Mouse (Mus musculus) embryonic facial prominence, embryonic 10.5 days (tissue): ENCODE measurements around the gene Rhobtb3. TPM values are rescaled to one million over a fixed set of nuclear protein-coding genes. Genes with fewer than 3 reads are reported as not detected.
"Not testable (repeated sequence)": the region's sequence is repeated elsewhere in the genome, so short reads cannot be mapped to it uniquely, and the experiment has no call there.

Source experiments
- DNase-seq: peaks from one replicate; pipeline ENCODE4 v3.0.0-alpha.2; 2017; ENCODE audit warnings: low spot score
- H3K27ac ChIP-seq: fragments of 300-500 bp; sonication (generic); replicated peaks from 2 replicates; pipeline ENCODE4 v1.5.1; 2016; ENCODE audit warnings: mild to moderate bottlenecking
- H3K27me3 ChIP-seq: fragments of 300-500 bp; sonication (generic); replicated peaks from 2 replicates; pipeline ENCODE4 v1.6.1; 2016; ENCODE audit warnings: low read depth, mild to moderate bottlenecking; ENCODE audit not compliant: poor library complexity, severe bottlenecking
- H3K36me3 ChIP-seq: fragments of 300-500 bp; sonication (generic); replicated peaks from 2 replicates; pipeline ENCODE4 v1.6.1; 2016; ENCODE audit warnings: mild to moderate bottlenecking, moderate library complexity
- H3K4me1 ChIP-seq: fragments of 300-500 bp; sonication (generic); 2 replicates; pipeline ENCODE4 v1.6.1; 2016
- H3K4me3 ChIP-seq: fragments of 300-500 bp; sonication (generic); 2 replicates; pipeline ENCODE4 v1.5.1; 2016; ENCODE audit warnings: mild to moderate bottlenecking, moderate library complexity
- H3K9me3 ChIP-seq: fragments of 300-500 bp; sonication (generic); 2 replicates; pipeline ENCODE4 v1.6.1; 2016; ENCODE audit warnings: mild to moderate bottlenecking
- WGBS: fragments of 180-500 bp; shearing (Covaris S2); methylation state at CpG from one replicate; pipeline ENCODE4 v1.1.7; 2016; 5-methylcytosine and 5-hydroxymethylcytosine counted together
- polyA plus RNA-seq: library from polyadenylated mRNA; unstranded; fragments of >200 nt; fragmentation: Nextera tagmentation; extraction: Ambion mirVana; gene quantifications from 2 replicates; pipeline ENCODE4 v1.2.1, GENCODE M21; 2016

Gene Rhobtb3
- polyA plus RNA-seq, 1 experiment from 2014 or later = 52.7 TPM

GRCm38 (mm10) chr13:75904660-75905059, 39.1 kb downstream of the Rhobtb3 start:
- DNase-seq = no peak
- Histone ChIP-seq H3K27me3 (no peaks in the 10 kb centered on the region), H3K9me3 (no peaks in the 10 kb centered on the region), H3K36me3 (peaks cover 85% of the 10 kb centered on the region), H3K4me3 (no peak overlapping the region), H3K27ac (no peak overlapping the region), H3K4me1 (peaks cover 8% of the 10 kb centered on the region)
- 87% methylated on average over 5 of the region's 5 CpGs for whole genome bisulfite sequencing

- WGBS = 90% methylated on average over 1 of the region's 1 CpGs
- not testable (repeated sequence) for H3K27ac ChIP-seq, H3K4me3 ChIP-seq, H3K27me3 ChIP-seq, DNase-seq, H3K4me1 ChIP-seq, H3K9me3 ChIP-seq
- H3K36me3 ChIP-seq = peaks cover 80% of the 10 kb centered on the region
Measured at GRCm38 (mm10) chr13:75900928-75901327, 42.8 kb downstream of the Rhobtb3 start.

GRCm38 (mm10) chr13:75892876-75893275, 50.8 kb downstream of the Rhobtb3 start:
- WGBS = 91% methylated on average over 6 of the region's 6 CpGs
- no peaks in the 10 kb centered on the region for H3K4me1 ChIP-seq
- no peak for DNase-seq
- no peak overlapping the region for H3K4me3 ChIP-seq
- H3K9me3 ChIP-seq = no peaks in the 10 kb centered on the region
- no peaks in the 10 kb centered on the region for H3K27me3 ChIP-seq
- peaks cover 84% of the 10 kb centered on the region for H3K36me3 ChIP-seq
- H3K27ac ChIP-seq = no peak overlapping the region

GRCm38 (mm10) chr13:75892291-75892690, 51.4 kb downstream of the Rhobtb3 start:
- Histone ChIP-seq H3K4me3 (no peak overlapping the region), H3K27ac (no peak overlapping the region), H3K4me1 (no peaks in the 10 kb centered on the region), H3K27me3 (no peaks in the 10 kb centered on the region), H3K36me3 (peaks cover 84% of the 10 kb centered on the region), H3K9me3 (0 out of 2 replicates have a peak, but pooled peaks cover 2% of the 10 kb centered on the region)
- WGBS = 92% methylated on average over 3 of the region's 3 CpGs
- no peak for DNase-seq

- 92% methylated on average over 4 of the region's 4 CpGs for WGBS
- Histone ChIP-seq H3K36me3 (peaks cover 85% of the 10 kb centered on the region), H3K27ac (no peak overlapping the region), H3K4me1 (no peaks in the 10 kb centered on the region), H3K9me3 (peaks cover 6% of the 10 kb centered on the region; the same call in 1 of the 2 replicates), H3K27me3 (no peaks in the 10 kb centered on the region), H3K4me3 (no peak overlapping the region)
- DNase-seq = no peak
Measured at GRCm38 (mm10) chr13:75891868-75892267, 51.9 kb downstream of the Rhobtb3 start.

DNA sequence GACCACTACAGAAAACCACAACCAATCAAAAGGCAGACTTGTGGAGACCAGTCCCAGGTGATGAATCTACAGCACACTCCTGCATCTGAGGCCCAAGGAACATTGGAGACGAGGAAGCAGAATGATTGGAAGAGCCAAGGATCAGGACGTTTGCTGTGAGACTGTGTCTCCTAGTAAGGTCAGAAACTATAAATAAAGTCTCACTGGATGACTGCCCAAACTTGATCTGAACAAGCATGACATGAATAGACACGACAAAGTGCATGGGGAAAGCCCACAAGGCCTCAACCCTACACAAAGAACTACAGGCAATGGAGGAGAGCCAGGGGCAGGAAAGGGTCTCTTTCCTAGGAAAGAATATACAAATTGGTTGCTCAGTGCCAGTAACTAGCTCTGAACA, 59.9 kb downstream of the Rhobtb3 start:
- no peak overlapping the region for H3K27ac ChIP-seq
- no peak overlapping the region for H3K4me3 ChIP-seq
- H3K9me3 ChIP-seq = peaks cover 12% of the 10 kb centered on the region; the same call in 1 of the 2 replicates
- DNase-seq = no peak
- WGBS = 86% methylated on average over 3 of the region's 3 CpGs
- peaks cover 87% of the 10 kb centered on the region for H3K36me3 ChIP-seq
- no peaks in the 10 kb centered on the region for H3K4me1 ChIP-seq
- H3K27me3 ChIP-seq = no peaks in the 10 kb centered on the region

GRCm38 (mm10) chr13:75880501-75880900, 63.2 kb downstream of the Rhobtb3 start:
- 91% methylated on average over 2 of the region's 2 CpGs for WGBS
- no peaks in the 10 kb centered on the region for H3K9me3 ChIP-seq
- H3K4me1 ChIP-seq = no peaks in the 10 kb centered on the region
- H3K36me3 ChIP-seq = peaks cover 81% of the 10 kb centered on the region
- no peak overlapping the region for H3K4me3 ChIP-seq
- H3K27me3 ChIP-seq = no peaks in the 10 kb centered on the region
- no peak for DNase-seq
- H3K27ac ChIP-seq = no peak overlapping the region

GRCm38 (mm10) chr13:75879756-75880155, 64.0 kb downstream of the Rhobtb3 start:
- no peaks in the 10 kb centered on the region for H3K9me3 ChIP-seq
- no peak for DNase-seq
- H3K36me3 ChIP-seq = peaks cover 79% of the 10 kb centered on the region
- 86% methylated on average over 3 of the region's 3 CpGs for WGBS
- H3K4me3 ChIP-seq = no peak overlapping the region
- H3K27ac ChIP-seq = no peak overlapping the region
- H3K4me1 ChIP-seq = no peaks in the 10 kb centered on the region
- no peaks in the 10 kb centered on the region for H3K27me3 ChIP-seq

DNA sequence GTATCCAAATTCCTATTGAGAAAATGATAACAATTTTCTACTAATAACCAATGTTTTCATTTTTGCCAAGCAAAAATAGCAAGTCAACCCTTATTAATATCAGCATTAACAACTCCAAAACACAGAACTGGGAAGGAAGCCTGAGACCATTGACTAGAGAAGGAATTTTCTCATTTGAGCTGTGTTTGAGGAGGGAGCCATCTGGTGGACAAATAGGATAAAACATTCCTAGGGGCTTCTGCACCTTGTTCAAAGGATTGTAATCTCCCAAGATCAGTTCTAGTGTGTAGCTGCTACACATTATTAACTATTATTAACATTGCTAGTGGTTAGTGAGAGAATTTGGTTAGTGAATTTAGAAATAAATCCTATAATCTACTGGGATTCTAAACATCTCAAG, 65.8 kb downstream of the Rhobtb3 start:
- peaks cover 82% of the 10 kb centered on the region for H3K36me3 ChIP-seq
- no peaks in the 10 kb centered on the region for H3K4me1 ChIP-seq
- H3K9me3 ChIP-seq = no peaks in the 10 kb centered on the region
- no peak overlapping the region for H3K27ac ChIP-seq
- no peak for DNase-seq
- no peak overlapping the region for H3K4me3 ChIP-seq
- no peaks in the 10 kb centered on the region for H3K27me3 ChIP-seq

GRCm38 (mm10) chr13:75876592-75876991, 67.1 kb downstream of the Rhobtb3 start:
- H3K27ac ChIP-seq = no peak overlapping the region
- H3K9me3 ChIP-seq = no peaks in the 10 kb centered on the region
- no peak overlapping the region for H3K4me3 ChIP-seq
- peaks cover 85% of the 10 kb centered on the region for H3K36me3 ChIP-seq
- no peaks in the 10 kb centered on the region for H3K4me1 ChIP-seq
- 87% methylated on average over 6 of the region's 6 CpGs for WGBS
- DNase-seq = no peak
- H3K27me3 ChIP-seq = no peaks in the 10 kb centered on the region

GRCm38 (mm10) chr13:75876188-75876587, 67.5 kb downstream of the Rhobtb3 start:
- not testable (repeated sequence) for DNase-seq, H3K27ac ChIP-seq, H3K27me3 ChIP-seq, H3K4me1 ChIP-seq, H3K9me3 ChIP-seq, H3K4me3 ChIP-seq
- peaks cover 86% of the 10 kb centered on the region for H3K36me3 ChIP-seq
- WGBS = 75% methylated on average over 7 of the region's 7 CpGs

GRCm38 (mm10) chr13:75874608-75875376, 68.9 kb downstream of the Rhobtb3 start:
- H3K36me3 ChIP-seq = peaks cover 89% of the 10 kb centered on the region
- WGBS = 92% methylated on average over 4 of the region's 4 CpGs

DNA sequence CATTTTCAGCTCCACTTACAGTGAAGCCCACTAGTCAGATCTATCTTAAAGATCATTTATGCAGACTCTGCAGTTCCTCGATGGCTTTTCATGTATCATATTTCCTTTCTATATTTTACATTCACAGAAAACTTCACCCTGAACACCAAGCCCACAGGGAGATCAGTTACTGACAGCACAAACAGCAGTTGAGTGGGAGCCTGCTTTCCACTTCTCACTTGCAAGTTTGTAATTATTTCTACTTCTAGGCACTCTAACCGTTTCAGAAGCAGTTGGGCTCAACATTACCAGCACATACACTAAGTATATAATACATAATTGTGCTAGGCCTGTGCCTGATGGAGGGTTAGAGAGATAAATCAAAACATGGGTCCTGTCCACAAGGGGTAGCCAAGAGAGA, 75.8 kb downstream of the Rhobtb3 start:
- H3K27me3 ChIP-seq = no peaks in the 10 kb centered on the region
- no peak overlapping the region for H3K4me3 ChIP-seq
- DNase-seq = no peak
- H3K36me3 ChIP-seq = peaks cover 73% of the 10 kb centered on the region
- H3K9me3 ChIP-seq = no peaks in the 10 kb centered on the region
- H3K4me1 ChIP-seq = no peaks in the 10 kb centered on the region
- 89% methylated on average over 2 of the region's 2 CpGs for WGBS
- H3K27ac ChIP-seq = no peak overlapping the region

More at GRCm38 (mm10) chr13:75874608-75875376, 68.9 kb downstream of the Rhobtb3 start:
- H3K27me3 ChIP-seq = no peaks in the 10 kb centered on the region
- H3K9me3 ChIP-seq = no peaks in the 10 kb centered on the region
- no peak for DNase-seq
- no peak overlapping the region for H3K27ac ChIP-seq
- H3K4me3 ChIP-seq = no peak overlapping the region
- no peaks in the 10 kb centered on the region for H3K4me1 ChIP-seq
